Mouse (Mus musculus) fat pad, adult 2 months (tissue): ENCODE data around the gene Tmod4.

Experiments used
- DNase-seq: peaks from one replicate; pipeline ENCODE4 v3.0.0-alpha.2; 2011; ENCODE audit warnings: low read depth, low spot score; ENCODE audit errors: extremely low read depth

Tmod4 gene

DNA sequence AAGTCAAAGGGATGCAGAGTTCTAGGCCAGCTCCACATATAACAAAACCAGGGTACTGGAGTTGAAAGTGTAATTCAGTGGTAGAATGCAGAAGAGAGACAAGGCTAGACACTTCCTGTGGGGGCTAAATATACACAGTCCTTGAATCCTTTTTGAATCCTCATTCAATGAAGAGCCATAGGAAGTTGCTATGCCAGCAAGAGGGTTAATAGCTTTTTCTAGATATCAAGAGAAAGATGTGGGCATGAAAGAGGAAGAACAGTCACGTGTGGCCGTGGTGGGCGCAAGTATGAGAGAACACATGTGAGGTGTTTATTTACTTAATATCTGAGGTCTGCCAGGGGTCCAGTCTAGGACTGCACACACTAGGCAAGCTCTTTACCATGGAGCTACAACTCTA, 12.1 kb downstream of the Tmod4 start:
- no peak for DNase-seq

DNA sequence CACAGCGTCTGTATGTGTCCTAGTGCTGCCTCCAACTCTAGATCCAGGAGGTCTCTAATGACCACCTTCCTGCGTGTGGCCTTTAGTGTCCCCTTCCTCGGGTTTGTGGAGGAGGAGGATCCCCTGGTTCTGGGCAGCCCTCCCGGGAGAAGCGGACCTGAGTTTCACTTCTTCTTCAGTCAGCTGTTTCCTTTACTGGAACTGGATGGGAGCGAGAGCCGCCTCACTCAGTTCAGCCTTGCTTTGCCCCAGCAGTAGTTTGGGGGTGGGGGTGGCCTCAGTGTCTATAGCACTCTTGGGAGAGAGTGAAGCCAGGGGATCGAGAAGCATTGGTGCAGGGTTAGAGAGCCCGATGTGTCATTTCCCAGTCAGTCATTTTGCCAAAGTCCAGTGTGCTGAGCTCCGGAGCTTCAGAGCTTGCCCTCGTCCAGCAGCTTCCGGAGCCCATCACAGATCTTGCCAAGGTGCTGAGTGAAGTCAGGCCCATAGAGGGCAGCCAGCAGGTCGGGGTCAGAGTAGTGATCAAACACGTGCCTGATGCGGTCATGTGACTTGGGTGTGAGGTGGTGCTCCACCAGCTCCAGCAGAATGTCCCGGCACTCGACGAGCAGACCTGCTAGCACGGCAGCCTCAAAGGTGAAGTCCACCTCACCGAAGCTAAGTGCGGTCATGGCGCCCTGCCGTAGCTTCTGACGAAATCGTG, 15.5 kb downstream of the Tmod4 start:
- DNase-seq = no peak

- DNase-seq = no peak
Observed at GRCm38 (mm10) chr3:95140289-95140595, 16.0 kb downstream of the Tmod4 start.

- no peak for DNase-seq
Observed at GRCm38 (mm10) chr3:95140795-95141194, 16.5 kb downstream of the Tmod4 start.

DNA sequence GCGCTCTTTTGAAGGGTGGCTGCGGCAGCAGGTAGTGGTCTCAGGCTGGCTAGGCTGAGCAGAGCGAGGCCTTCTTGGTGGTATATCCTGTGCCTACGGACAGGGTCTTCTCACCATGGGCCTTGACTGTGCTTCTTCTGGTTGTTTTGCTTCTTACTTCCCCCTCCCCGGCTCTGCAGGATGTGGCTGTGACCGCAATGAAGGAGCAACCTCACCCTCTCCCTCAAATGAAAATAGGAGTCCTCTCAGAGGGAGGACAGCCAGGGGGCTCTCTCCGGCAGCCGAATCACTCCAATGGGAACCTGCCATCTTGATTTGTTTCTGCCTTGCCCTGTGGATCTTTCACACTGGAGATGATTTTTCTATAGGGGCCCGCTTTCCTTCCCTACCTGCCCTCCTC, 17.2 kb downstream of the Tmod4 start:
- DNase-seq = no peak

GRCm38 (mm10) chr3:95141952-95142616, 17.8 kb downstream of the Tmod4 start, which contains the start of gene Tnfaip8l2:
Gene Tnfaip8l2 (minus strand): TSS chr3:95142360.
- no peak for DNase-seq

DNA sequence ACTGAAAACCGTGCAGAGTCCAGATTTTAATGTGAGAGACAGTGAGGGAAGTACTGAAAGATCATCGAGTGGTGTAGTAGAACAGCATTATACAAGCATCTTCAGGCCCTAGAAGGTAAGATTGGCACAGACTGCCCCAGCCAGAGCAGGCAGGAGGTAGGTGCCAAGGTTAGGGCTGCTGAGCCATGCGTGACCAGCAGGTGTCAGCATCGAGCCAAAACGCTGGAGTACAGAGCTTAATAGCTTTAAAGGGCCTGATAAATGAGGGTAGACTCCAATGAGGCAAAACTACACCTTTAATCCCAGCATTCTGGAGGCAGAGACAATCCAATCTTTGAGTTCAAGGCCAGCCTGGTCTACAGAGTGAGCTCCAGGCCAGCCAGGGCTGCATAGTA, 18.3 kb downstream of the Tmod4 start:
- DNase-seq = no peak

DNA sequence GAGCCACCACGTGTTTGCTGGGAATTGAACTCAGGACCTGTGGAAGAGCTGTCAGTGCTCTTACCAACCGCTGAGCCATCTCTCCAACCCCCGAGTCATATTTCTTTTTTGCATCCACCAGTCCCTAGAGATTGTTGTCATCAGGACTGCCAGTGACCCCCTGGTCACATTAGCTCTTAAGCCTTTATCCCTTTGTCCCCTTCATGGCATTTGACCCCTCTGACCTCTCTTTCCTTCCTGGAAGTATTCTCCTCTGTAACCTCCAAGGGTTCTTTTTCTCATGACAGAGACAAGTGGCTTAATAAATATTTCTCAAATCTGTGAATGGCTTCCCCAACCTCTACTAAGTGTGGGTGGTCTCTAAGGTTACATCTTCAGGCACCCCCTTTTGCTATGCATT, 23.6 kb downstream of the Tmod4 start:
- no peak for DNase-seq

DNA sequence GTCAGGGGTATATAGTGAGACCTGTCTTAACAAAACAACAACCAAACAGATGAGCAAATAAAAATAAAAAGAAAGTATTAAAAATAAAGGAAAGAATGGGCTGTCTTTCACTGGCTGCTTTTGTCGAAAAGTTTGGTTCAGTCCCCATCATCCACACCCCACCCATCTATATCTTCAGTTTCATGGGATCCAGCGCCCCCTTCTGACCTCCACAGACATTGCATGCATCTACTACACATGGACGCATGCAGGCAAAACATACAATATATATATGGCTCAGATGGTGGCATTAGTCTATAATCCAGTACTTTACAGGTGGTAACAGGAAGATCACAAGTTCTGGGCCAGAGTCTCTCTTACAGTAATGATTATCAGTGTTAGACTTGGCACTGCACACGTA, 29.6 kb downstream of the Tmod4 start:
- no peak for DNase-seq

GRCm38 (mm10) chr3:95159511-95159986, 35.3 kb downstream of the Tmod4 start:
- DNase-seq = no peak

- DNase-seq = no peak
Observed at GRCm38 (mm10) chr3:95159987-95160963, 36.0 kb downstream of the Tmod4 start, which contains the start of gene Sema6c. Gene Sema6c (plus strand): TSS chr3:95160457.

- no peak for DNase-seq
Observed at GRCm38 (mm10) chr3:95161041-95161551, 36.8 kb downstream of the Tmod4 start.

GRCm38 (mm10) chr3:95161618-95162344, 37.5 kb downstream of the Tmod4 start:
- DNase-seq = no peak

GRCm38 (mm10) chr3:95162345-95162628, 38.0 kb downstream of the Tmod4 start:
- no peak for DNase-seq

DNA sequence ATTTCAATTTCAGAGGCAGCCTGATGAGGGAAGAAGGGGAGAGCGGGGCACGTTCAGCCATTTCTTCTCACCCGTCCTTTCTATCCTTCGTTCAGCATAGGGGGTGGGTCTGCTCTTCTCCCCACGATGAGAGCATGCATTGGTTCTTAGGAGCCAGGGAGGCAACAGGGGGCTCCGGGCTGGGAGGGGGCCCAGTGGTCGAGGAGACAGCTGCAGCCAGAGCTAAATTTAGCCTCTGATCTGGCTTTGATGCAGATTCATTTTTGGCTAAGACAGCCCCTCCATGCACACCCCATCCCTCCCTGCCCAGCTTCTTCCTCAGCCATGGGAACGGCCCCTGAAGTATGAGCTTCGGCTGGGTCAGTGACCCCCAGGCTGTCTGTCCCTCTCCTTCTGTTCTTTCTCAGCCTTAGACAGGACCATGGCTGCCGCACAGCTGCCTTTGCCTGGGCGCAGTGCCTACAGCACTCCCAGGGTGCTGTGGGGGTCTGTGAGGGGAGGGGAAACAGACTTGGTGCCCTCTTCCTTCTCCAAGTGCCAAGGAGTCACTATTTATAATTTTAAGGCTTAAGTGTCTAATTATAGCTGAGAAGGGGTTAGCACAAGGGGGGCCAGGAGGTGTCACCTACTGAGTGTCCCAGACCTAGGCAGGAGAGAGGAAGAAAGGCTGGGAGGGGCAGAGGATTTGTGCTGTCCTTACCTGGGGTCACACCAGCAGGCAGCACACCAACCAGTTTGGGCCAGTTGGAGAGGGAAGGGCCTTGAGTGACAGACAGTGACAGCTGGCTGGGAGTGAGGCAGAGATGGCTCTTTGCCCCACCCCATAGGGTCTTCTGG, 39.4 kb downstream of the Tmod4 start:
- no peak for DNase-seq

DNA sequence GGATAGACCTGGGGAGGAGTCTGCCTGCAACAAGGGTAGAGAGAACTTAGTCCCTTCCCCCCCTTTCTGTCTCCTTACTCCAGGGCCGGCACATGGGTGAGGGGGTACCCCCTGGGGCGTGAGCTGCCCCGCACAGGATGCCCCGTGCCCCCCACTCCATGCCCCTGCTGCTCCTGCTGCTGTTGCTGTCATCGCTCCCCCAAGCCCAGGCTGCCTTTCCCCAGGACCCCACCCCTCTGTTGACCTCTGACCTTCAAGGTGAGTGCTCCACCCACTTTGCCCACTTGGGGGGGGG, 39.9 kb downstream of the Tmod4 start:
- DNase-seq = no peak

GRCm38 (mm10) chr3:95164840-95165239, 40.6 kb downstream of the Tmod4 start:
- DNase-seq = no peak

- DNase-seq = no peak
Observed at GRCm38 (mm10) chr3:95169996-95170395, 45.7 kb downstream of the Tmod4 start.

DNA sequence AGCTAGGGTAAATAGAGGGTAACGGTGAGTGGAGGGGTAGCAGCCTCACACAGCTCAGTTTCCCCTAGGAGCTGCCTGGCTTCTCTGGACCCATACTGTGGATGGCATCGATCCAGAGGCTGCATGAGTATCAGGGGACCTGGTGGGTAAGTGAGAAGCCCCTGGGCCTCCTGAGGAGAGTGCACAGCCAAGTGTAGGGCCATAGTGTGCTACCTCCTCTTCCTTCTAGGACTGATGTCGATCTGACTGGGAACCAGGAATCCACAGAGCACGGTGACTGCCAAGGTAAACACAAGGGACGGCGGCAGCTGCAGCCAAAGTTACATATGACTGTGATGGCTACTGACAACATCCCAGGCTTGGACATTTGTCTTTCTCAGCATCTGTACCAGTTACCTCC, 46.8 kb downstream of the Tmod4 start:
- DNase-seq = no peak
